Mouse (Mus musculus): ENCODE results near the gene Cactin.

Gene Cactin

DNA sequence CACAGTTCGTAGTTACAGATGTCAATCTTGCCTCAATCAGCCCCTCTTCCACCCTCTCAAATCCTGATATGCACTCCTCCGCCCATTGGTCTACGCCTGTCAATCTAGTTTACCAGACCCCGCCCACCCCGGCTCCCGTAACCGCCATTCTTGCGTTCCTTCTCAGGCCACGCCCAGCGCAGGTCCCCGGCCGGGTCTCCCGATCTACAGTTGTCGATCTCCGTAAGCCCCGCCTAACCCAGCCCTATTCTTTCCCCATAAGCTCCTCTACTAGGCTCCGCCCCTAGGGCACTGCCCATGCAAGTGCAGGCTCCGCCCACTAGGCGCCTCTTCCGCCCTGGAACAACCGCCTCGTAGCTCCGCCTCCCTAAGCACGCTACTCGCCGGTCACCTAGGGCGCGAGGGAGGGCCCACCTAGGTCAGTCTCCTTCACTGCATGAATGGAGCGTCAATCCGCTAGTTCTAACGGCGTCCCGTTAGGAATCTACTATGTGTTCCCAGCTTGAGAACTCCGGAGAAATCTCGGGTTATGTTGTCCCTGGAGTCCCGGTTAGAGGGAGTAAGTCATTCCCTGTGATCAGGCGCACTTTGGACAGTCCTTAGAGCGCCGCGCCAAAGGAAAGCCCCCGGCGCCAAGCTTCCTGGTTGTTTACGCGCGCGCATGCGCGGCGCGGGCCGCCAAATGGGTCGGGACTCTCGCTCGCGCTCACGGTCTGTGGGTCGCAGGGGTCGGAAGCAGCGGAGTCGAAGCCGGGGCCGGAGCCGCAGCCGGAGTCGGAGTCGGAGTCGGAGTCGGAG, at the start of gene Cactin:
TSS of gene Cactin (plus strand) at position 554 of the 798 bp plus-strand sequence.
- peak; percentile 100 for DNase-seq (ENCODE audit: low read depth, low spot score)

DNA sequence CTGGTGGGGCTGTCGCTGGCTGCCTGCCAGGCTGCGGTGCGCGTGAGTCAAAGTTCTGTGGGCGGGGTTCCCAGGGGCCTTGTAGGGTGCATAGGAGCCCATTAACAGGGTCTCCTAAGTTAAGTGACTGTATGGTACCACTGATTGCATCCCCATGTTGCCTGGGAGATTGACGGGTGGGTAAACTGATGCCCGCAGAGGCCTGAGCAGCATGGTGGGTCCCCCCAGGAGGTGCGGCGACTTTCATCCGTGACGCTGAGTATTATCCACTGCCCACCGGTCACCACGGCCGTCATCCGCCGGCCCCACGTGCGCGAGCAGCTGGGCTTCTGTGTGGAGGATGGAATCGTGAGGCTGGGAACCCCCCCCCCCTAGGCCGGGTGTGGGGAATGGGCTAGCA, 48.5 kb upstream of the Cactin start:
- no peak for DNase-seq (ENCODE audit: low read depth, low spot score)

GRCm38 (mm10) chr10:81273842-81274241, 47.1 kb upstream of the Cactin start:
- no peak for DNase-seq (ENCODE audit: low read depth, low spot score)

- no peak for DNase-seq (ENCODE audit: low read depth, low spot score)
Observed at GRCm38 (mm10) chr10:81277676-81278075, 43.2 kb upstream of the Cactin start.

DNA sequence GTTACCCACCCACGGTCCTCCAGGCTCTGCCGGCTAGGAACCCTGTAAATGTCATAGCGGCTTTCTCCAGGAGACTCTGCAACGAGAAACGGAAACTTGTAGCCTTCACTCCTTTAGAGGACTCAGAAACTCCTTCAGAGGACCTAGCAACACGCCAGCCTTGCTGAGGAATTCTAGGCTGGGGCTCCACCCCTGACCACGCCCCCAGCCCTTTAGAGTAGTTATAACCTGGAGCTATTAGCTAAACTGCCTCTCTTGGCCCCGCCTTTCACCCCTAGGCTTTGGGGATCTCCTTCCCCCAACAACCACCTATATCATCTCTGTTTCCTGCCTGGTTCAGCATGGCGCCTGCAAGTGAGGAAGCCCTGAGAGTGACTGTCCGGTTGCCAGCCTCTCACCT, 41.4 kb upstream of the Cactin start:
- DNase-seq (ENCODE audit: low read depth, low spot score), result no peak

DNA sequence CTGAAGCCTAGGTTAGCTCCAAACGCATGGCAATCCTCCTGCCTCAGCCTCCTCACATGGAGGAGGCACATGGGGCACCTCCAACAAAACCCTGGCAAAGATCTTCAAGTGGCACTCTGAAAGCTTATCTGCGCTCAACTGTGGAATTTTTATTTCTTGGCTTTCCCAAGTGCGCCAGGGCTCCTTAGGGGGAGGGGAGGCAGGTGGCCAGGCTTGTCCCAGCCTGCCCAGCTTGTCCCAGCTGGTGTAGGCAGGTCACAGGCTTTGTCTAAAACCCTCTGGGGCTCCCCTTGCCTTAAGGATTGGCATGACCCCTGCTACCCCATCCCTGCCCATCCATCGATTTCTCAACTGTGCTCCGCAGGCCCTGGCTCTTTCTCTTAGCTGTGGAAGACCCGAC, 36.7 kb upstream of the Cactin start:
- no peak for DNase-seq (ENCODE audit: low read depth, low spot score)

GRCm38 (mm10) chr10:81284719-81285118, 36.2 kb upstream of the Cactin start:
- DNase-seq (ENCODE audit: low read depth, low spot score), result no peak

DNA sequence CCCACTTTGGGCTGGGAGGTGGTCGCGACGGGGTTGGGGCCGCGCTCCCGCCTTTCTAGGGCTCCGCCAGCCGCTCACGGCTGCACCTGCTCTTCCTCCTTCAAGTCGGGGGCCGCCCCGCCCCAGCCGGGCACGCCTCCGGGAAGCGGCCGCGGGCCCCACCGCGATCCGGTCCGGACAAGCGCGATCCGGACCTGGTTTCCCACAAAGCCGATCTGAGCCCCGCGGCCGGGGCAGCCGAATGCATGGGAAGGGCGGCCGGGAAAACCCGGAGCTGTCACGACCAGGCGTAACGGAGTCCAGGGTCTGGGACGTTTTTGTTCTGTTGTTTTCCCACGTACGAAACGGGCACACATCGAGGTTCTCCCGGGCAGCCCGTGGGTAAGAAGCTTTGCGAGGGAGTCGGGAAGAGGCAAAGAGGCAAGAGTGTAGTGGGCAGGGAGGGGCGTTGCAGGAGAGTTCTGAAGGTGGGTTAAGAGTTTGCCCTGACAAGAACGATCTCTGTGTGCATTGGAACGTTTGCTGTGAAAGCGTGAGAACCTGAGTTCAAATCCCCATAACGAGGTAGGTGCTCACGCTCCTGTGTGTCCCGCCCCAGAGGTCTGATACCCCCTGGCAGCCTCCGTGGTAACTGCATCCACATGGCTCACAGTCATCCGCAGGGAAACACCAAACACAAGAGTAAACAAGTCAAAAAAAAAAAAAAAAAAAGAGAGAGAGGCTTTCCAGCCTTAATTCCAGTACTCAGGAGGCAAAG, 35.0 kb upstream of the Cactin start:
- DNase-seq (ENCODE audit: low read depth, low spot score), result peak; percentile 50

- no peak for DNase-seq (ENCODE audit: low read depth, low spot score)
Observed at GRCm38 (mm10) chr10:81286586-81286985, 34.3 kb upstream of the Cactin start.

GRCm38 (mm10) chr10:81287513-81288157, 33.3 kb upstream of the Cactin start:
- peak; percentile 68 for DNase-seq (ENCODE audit: low read depth, low spot score)

DNA sequence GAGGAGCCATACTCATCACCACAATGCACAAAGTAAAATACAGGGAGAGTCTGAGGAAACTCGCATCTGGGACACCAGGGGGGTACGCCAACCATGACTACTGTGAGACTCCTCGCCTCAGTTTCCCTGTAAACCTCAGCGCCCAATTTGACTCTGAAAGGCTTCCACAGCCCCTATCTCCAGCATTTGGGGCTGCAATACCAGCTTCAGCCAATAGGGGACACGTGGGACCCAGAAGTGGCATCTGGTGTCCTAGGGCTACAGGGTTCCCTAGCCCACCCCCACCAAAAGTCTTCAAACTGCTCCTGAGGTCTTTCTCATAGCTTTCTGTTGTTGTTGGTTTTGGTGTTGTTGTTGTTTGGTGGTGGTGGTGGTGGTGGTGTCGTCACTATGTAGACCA, 32.3 kb upstream of the Cactin start:
- DNase-seq (ENCODE audit: low read depth, low spot score), result peak; percentile 45

DNA sequence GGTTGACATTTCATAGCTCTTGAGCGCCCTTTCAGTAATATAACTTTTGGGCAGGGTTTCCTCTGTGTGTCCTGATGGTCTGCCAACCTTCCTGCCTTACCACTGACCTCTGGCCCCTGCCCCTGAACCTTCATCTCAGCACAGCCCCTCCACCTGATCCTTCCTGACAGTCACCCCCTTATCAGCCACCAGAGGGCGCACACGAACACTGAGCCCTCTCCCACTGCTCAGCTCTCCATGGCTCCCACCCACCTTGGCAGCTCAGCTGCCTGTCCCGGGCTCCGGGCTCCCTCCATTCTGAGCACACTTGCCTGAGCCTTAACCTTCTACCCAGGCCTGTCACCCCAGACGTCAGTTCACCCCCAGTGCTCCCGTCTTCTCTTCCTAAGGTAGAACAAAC, 31.6 kb upstream of the Cactin start:
- DNase-seq (ENCODE audit: low read depth, low spot score), result peak; percentile 75

DNA sequence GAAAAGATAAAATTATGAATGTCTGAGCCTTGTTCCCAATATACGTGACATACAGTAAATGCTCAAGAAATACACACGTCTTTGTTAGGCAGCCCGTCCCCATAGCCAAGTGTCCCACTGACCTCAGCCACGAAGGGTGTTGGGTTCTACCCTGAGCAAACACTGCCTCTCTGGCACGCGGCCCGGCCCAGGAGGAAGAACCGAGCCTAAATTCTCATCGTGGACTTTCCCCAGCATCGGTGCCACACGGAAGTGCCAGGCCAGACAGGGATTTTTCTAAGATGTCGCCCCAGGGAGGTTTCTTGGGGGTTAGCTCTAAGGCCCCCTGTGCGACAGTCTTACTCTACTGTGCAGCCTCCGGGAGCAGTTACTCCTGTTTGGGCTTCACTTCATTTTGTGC, 31.1 kb upstream of the Cactin start:
- DNase-seq (ENCODE audit: low read depth, low spot score), result no peak

DNA sequence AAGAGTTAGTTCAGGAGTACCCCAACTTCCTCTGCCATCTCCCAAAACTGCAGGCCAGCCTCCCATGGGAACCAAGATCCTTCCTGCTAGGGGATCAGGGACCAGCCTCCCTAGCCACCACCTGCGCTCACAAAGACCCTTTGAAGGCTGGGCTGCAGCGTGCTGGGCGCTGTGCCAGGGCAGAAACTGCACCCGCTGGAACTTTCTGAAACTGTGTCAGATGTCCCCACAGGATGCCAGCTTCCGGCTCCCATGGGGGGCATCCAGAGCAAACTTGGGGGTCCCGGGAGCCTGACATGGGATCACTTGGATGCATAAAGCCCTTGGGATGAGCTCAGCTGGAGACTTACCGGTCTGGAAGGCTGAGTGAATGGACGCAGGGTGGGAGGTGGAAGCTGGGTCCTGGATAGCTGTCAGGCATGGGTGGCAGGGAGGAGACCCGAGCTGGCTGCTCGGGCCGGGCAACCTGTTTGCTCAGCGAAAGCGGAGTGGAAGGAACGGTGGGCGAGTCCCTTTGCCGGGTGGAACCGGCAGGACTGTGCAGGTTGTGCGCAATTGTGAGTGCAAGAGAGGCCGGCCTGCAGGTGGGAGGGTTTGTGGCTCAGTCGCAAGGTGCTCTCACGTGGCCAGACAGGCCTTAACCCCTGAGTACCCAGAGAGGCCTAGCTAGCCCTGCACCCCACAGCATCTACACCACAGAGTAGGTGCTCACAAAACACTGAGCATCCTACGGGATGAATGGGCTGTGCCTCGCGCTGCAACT, 30.0 kb upstream of the Cactin start:
- no peak for DNase-seq (ENCODE audit: low read depth, low spot score)

GRCm38 (mm10) chr10:81291511-81292104, 29.3 kb upstream of the Cactin start, which contains the start of gene Tjp3:
Gene Tjp3, minus strand, starts transcription at chr10:81291581.
- DNase-seq (ENCODE audit: low read depth, low spot score), result no peak

DNA sequence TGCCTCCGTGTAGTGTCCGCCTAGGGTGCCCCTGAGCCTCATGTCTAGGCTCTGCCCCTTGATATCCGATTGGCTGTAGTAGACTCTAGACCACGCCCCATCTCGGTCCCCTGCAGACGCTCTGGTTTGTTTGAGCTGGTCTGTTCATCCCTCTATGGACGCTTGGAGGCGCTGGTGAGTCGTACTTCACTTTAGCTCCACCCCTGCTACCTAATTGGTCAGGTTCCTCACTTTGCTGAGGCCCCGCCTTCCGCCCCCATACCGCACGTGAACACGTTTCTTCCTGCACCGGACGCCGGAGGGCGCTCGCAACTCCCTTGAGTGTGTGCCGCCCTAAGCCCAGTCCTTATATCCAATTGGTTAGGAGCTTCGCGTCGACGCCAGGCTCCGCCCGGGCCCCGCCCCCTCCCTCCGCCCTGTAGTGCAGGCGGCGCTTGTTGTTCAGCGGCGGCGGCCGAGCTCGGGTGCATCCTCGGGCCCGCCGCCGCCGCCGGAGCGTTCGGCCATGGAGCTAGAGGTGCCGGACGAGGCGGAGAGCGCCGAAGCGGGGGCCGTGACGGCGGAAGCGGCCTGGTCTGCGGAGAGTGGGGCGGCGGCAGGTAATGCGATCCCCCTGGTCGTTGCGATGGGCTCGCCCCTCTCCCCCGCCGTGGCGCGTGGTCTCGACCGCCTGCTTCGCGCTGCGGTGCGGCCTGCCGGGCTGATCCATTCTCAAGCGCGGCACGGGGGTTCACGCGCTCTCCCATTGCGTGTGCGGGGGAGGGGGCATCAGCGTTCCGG, 28.2 kb upstream of the Cactin start, which contains the start of gene Pip5k1c:
TSS of gene Pip5k1c (plus strand) at position 410 of the 780 bp plus-strand sequence.
- DNase-seq (ENCODE audit: low read depth, low spot score), result peak; percentile 100

DNA sequence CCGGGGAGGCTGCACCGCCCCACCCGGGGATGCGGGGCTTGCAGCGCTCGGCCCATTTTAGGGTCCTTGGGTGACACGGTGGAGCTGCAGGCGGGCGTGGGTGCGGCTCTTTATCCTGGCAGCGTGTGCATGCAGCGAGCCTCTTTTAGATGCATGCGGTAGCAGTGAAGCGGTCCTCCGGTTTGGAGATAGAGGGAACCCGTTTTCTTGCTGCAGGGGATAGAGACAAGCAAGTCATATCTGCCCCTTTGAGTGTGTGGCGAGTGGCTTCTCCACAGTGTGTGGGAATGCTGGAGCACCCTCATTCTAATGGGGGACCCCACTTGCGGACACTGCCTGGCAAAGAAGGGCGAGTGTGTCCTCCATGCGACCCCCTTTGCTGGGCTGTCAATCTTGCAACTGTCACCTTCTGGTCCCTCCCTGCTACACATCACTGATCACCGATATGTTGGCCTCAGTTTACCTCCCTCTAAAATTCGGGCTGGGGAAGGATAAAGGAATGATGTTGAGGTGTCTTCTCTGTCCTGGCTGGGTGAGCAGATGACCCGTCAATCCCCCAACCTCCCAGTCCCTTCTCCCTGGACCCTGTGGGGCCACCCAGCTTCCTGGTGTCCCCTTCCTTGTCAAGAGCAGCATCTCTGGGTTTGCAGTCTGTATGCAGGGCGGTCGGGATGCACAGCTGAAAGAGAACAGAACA, 27.4 kb upstream of the Cactin start:
- DNase-seq (ENCODE audit: low read depth, low spot score), result no peak

DNA sequence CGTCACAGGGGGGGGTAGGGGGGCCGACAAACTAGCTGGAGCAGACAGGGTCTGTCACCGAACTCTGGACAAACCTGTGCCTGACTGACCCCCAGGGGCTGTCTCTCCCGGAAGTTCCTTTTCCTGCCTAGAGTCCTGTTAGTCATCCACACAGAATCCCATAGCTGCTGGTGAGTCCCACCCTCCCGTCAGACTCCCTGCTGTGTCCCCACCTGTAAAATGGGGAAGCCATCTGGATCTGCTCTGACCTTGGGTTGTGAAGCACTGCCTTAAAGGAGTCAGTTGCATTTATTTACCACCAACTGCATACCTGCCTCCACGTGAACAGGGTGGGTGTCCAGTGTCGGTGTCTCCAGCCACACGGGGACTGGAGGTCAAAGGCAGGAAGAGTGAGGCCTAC, 26.5 kb upstream of the Cactin start:
- DNase-seq (ENCODE audit: low read depth, low spot score), result no peak

GRCm38 (mm10) chr10:81295185-81295584, 25.7 kb upstream of the Cactin start:
- DNase-seq (ENCODE audit: low read depth, low spot score), result no peak

- DNase-seq (ENCODE audit: low read depth, low spot score), result no peak
Observed at GRCm38 (mm10) chr10:81297246-81297645, 23.7 kb upstream of the Cactin start.

Data from 3T3-L1 (cell line).